Mouse (Mus musculus) heart, adult 2 months (tissue): ENCODE results near the gene Mat2b.

Source experiments
- CTCF ChIP-seq: fragments of 200-600 bp; IDR thresholded peaks from 2 replicates; pipeline ENCODE4 v1.8.1; 2022; ENCODE audit warnings: antibody characterized with exemption, mild to moderate bottlenecking, moderate library complexity
- EP300 ChIP-seq: fragments of 200-500 bp; IDR thresholded peaks from 2 replicates; pipeline ENCODE4 v1.6.1; 2011; ENCODE audit warnings: low read depth, low read length, control low read depth; ENCODE audit not compliant: insufficient read depth
- POLR2A ChIP-seq: fragments of 200-500 bp; IDR thresholded peaks from 2 replicates; pipeline ENCODE4 v1.6.1; 2011; ENCODE audit warnings: mild to moderate bottlenecking, low read depth, low read length, control low read depth; ENCODE audit not compliant: insufficient read depth

DNA sequence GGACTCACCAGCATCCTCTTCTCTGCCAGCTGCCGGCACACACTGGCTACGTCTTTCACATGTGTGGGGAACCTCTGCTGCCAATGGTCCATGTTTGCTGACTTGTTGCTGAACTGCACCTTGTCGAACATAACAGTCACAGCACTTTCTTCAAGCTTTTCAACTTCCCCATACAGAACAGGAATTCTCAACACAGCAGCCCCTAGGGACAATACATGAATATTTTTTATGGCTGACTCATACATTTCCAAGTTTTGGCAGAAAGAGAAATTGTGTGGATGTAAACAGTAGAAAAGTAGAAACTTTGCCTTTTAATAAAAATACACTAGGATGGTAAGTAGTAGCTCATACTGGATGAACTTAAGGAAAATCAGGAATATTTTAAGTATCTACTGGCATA, 12.5 kb downstream of the Mat2b start:
- TF ChIP-seq CTCF: no peak
- no peak for TF ChIP-seq EP300
- TF ChIP-seq POLR2A: no peak
